Mouse (Mus musculus) embryonic facial prominence, embryonic 11.5 days (tissue): ENCODE results near the gene Ercc8. TPM values are rescaled to one million over a fixed set of nuclear protein-coding genes. Genes with fewer than 3 reads are reported as not detected.

Source experiments
- ATAC-seq: fragments of 200-750 bp; cut with Nextera tagmentation; replicated peaks from 2 replicates; pipeline ENCODE4 v1.8.0; 2017; ENCODE audit warnings: low read depth; ENCODE audit not compliant: insufficient number of reproducible peaks, low FRiP score, low TSS enrichment
- DNase-seq: peaks from one replicate; pipeline ENCODE4 v3.0.0-alpha.2; 2015; ENCODE audit warnings: low spot score
- H3K27ac ChIP-seq: fragments of 300-500 bp; sonication (generic); replicated peaks from 2 replicates; pipeline ENCODE4 v1.5.1; 2014; ENCODE audit warnings: mild to moderate bottlenecking, low read depth, low read length, control low read depth
- H3K27me3 ChIP-seq: fragments of 300-500 bp; sonication (generic); 2 replicates; pipeline ENCODE4 v1.6.1; 2014; ENCODE audit warnings: mild to moderate bottlenecking, low read length, moderate library complexity, mixed read lengths; ENCODE audit not compliant: control insufficient read depth, insufficient read depth
- H3K36me3 ChIP-seq: fragments of 300-500 bp; sonication (generic); replicated peaks from 2 replicates; pipeline ENCODE4 v1.6.1; 2014; ENCODE audit warnings: low read depth, mild to moderate bottlenecking, low read length, moderate library complexity, mixed read lengths; ENCODE audit not compliant: control insufficient read depth, insufficient read depth
- H3K4me1 ChIP-seq: fragments of 300-500 bp; sonication (generic); 2 replicates; pipeline ENCODE4 v1.6.1; 2014; ENCODE audit warnings: low read length, mixed read lengths; ENCODE audit not compliant: control insufficient read depth, insufficient read depth
- H3K4me2 ChIP-seq: fragments of 300-500 bp; sonication (generic); 2 replicates; pipeline ENCODE4 v1.6.1; 2014; ENCODE audit warnings: low read depth, mild to moderate bottlenecking, control low read depth, low read length, moderate library complexity
- H3K4me3 ChIP-seq: fragments of 300-500 bp; sonication (generic); 2 replicates; pipeline ENCODE4 v1.5.1; 2014; ENCODE audit warnings: low read depth, low read length, control low read depth
- H3K9ac ChIP-seq: fragments of 300-500 bp; sonication (generic); replicated peaks from 2 replicates; pipeline ENCODE4 v1.6.1; 2014; ENCODE audit warnings: mild to moderate bottlenecking, control low read depth, low read length
- H3K9me3 ChIP-seq: fragments of 300-500 bp; sonication (generic); replicated peaks from 2 replicates; pipeline ENCODE4 v1.6.1; 2016; ENCODE audit warnings: mild to moderate bottlenecking, low read length, inconsistent platforms, mixed read lengths; ENCODE audit not compliant: control insufficient read depth
- WGBS: fragments of 180-500 bp; shearing (Covaris S2); extraction: QIAGEN DNeasy Blood & Tissue Kit; methylation state at CpG from one replicate; pipeline ENCODE4 v1.1.7; 2014; 5-methylcytosine and 5-hydroxymethylcytosine counted together
- polyA plus RNA-seq: library from polyadenylated mRNA; unstranded; fragments of >200 nt; fragmentation: Nextera tagmentation; extraction: Ambion mirVana; gene quantifications from 2 replicates; pipeline ENCODE4 v1.2.1, GENCODE M21; 2014

Ercc8 gene
- polyA plus RNA-seq, 1 experiment from 2014 or later, result 25.7 TPM

DNA sequence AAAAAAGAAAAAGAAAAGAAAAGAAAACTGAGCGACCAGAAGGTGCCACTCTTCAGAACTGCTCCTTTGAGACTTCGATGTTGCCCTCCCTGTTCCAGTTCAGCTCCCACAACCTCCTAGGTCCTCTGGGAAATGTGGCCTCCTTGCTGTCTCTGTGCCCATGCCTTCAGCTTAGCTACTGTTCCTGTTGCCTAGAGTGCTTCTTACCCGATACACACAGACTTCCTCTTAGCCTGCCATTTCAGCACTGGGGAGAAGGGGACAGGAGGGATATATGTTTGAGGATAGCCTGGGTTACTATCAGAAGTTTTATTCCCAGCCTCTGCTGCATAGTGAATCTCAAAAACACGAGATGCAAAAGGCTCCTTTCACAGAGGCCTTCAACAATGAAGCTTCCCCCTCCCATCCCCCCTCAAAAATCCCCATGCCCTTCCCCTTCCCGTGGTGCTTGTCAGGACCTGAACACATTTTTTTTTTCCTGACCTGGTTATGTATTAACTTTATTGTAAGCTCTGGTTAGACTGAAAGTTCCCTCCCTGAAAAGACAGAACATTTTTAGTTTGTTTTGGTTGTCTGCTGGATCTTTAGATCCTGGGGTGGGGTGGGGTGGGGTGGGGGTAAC is 54.0 kb downstream of the Ercc8 start:
- H3K9ac ChIP-seq, result no peak overlapping the region
- DNase-seq (no peak), ATAC-seq (no peak)
- no peaks in the 10 kb centered on the region for H3K4me1 ChIP-seq
- H3K36me3 ChIP-seq, result no peaks in the 10 kb centered on the region
- no peak overlapping the region for H3K27ac ChIP-seq
- WGBS, result 56% methylated on average over 5 of the region's 5 CpGs
- H3K9me3 ChIP-seq, result no peaks in the 10 kb centered on the region
- H3K4me3 ChIP-seq, result no peak overlapping the region
- peaks cover 20% of the 10 kb centered on the region for H3K27me3 ChIP-seq
- H3K4me2 ChIP-seq, result no peak overlapping the region

DNA sequence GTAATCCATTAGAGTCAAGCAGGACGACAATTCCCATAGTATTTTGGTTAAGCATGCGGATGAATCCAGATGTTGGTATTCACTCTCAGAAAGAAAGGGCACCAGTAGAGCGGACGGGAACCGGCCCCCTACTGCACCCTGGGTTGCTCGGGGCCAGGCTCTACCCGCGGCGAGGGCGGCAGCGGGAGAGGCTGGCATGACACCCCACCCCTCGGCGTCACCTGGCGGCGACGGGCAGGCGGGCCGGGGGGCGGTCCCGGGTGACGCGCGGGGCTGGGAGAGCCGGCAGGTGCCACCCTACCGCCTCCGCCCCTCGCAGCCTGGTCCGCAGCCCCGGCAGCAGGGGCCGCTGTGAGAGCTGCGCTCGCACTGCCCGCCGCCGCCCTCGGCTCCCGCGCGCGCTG is 55.6 kb downstream of the Ercc8 start, which contains the start of gene Elovl7:
Gene Elovl7, plus strand, starts transcription at position 324 of the 404 bp plus-strand sequence.
- H3K36me3 ChIP-seq, result no peaks in the 10 kb centered on the region
- peaks cover 20% of the 10 kb centered on the region for H3K27me3 ChIP-seq
- H3K9me3 ChIP-seq, result no peaks in the 10 kb centered on the region
- H3K4me1 ChIP-seq, result no peaks in the 10 kb centered on the region
- H3K27ac ChIP-seq, result no peak within 1 kb of the TSS
- peak within 1 kb of the TSS; percentile 68 for H3K4me3 ChIP-seq
- ATAC-seq, result peak; percentile 87
- 0% methylated on average over 37 of the region's 40 CpGs for WGBS
- peak within 1 kb of the TSS; percentile 100 for H3K4me2 ChIP-seq
- H3K9ac ChIP-seq, result peak within 1 kb of the TSS; percentile 63
- DNase-seq, result peak; percentile 71

DNA sequence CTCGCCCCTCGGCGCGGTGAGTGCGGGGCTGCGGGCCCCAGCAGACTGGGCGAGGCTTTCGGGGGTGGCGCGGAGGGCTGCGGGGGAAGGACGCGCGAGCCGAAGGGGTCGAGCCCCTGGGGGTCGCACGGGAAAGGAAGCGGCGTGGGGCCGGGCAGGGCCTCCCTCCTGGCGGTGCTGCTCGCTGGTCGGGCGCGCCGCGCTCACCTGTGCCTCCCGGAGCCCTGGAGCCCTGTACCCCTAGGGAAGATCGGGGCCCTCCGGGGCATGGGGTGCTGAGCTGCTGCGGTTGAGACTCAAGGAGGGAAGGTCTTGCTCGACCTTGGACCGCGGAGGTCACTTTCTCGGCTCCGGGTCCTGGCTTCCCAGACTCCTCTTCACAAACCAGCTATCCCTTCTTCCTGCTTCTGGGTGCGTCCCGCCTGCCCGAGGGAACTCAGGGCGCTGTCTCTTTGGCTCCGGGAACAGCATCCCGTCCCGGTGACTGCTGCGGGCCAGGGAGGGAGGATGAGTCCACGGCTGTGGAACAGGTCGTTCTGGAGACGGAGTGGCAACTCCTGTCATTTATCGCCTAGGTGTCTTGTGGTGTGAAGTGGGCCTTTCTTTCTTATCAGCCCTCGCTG is 56.1 kb downstream of the Ercc8 start:
- DNase-seq (no peak), ATAC-seq (peak; percentile 78; the same call in 1 of the 2 replicates)
- no peak overlapping the region for H3K27ac ChIP-seq
- no peaks in the 10 kb centered on the region for H3K36me3 ChIP-seq
- peak overlapping the region; percentile 100 for H3K4me2 ChIP-seq
- H3K27me3 ChIP-seq, result peaks cover 20% of the 10 kb centered on the region
- no peaks in the 10 kb centered on the region for H3K9me3 ChIP-seq
- peak overlapping the region; percentile 63 for H3K9ac ChIP-seq
- H3K4me3 ChIP-seq, result peak overlapping the region; percentile 68
- WGBS, result under 1% methylated on average over 27 of the region's 50 CpGs
- H3K4me1 ChIP-seq, result no peaks in the 10 kb centered on the region

DNA sequence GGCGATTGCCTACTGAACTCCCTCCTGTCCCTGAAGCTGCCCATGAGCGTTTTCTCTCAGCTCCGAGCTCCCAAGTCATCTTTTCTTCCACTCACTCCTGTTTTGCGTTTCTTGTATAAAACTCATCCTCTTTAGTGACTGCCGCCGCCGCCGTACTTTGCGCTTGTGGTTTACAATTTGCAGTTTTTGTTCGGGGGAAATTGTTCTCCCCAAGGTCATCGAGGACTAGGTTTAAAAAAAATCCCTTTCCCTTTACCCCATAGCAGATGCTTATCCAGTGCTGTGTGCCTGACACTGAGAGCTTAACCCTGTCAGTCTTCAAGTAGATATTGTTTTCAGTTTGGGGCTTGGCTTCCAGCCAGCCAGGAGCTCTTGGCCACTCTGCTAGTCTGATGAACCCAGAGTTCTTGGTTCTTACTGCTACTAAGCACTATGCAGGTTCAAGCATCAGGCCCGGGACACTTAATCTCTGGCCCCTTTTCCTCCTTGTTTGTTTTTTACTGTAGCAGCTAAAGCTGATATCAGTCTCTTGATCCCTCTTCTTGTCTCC is 56.8 kb downstream of the Ercc8 start:
- DNase-seq (peak; percentile 33), ATAC-seq (no peak)
- 4% methylated on average over 12 of the region's 12 CpGs for WGBS
- Histone ChIP-seq H3K4me1 (no peaks in the 10 kb centered on the region), H3K9ac (no peak overlapping the region), H3K36me3 (no peaks in the 10 kb centered on the region), H3K4me2 (peak overlapping the region; percentile 100), H3K27me3 (peaks cover 20% of the 10 kb centered on the region), H3K27ac (no peak overlapping the region), H3K4me3 (peak overlapping the region; percentile 68), H3K9me3 (no peaks in the 10 kb centered on the region)

DNA sequence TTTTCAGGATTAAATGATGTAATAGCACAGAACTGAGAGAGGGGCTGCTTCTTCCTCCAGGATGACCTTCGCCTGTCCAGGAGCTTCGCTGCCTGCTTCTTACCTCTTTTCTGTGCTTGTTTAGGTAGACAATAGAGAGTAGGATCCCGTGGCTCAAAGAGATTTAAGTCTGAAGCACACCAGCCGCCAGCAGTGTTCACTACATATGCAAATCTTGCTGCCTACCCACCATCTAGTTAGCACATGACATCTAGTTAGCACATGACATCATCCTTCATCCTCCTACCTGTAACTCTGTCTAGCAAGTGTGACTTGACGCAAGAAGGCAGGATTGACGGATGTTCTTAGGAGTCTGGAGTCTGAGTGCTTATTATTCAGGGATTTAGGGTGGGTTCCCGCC is 61.2 kb downstream of the Ercc8 start:
- H3K4me2 ChIP-seq, result no peak overlapping the region
- WGBS, result 72% methylated on average over 7 of the region's 7 CpGs
- DNase-seq (no peak), ATAC-seq (no peak)
- no peak overlapping the region for H3K9ac ChIP-seq
- H3K9me3 ChIP-seq, result no peaks in the 10 kb centered on the region
- no peaks in the 10 kb centered on the region for H3K4me1 ChIP-seq
- H3K4me3 ChIP-seq, result no peak overlapping the region
- no peak overlapping the region for H3K27ac ChIP-seq
- peaks cover 9% of the 10 kb centered on the region for H3K27me3 ChIP-seq
- H3K36me3 ChIP-seq, result no peaks in the 10 kb centered on the region

DNA sequence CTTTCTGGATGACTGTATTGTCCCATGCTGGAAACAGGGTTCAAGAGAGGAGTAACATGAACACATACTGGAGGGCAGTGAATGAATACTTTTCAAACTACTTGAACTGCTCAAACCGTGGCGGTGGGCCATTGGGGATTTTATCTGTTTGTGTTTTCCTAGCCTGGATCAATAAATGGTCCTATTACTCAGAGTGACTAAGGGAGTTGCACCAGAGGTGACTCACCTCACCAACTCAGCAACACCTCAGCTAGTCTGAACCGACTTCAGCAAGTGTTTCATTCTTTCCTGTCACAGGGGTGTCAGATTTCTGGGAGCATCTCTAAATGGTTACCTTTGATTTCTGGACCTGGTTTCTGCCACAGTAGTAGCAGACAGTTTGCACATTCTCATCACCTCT is 70.7 kb downstream of the Ercc8 start:
- no peak overlapping the region for H3K4me3 ChIP-seq
- no peaks in the 10 kb centered on the region for H3K36me3 ChIP-seq
- no peaks in the 10 kb centered on the region for H3K27me3 ChIP-seq
- H3K4me1 ChIP-seq, result no peaks in the 10 kb centered on the region
- 67% methylated on average over 3 of the region's 3 CpGs for WGBS
- H3K9ac ChIP-seq, result no peak overlapping the region
- H3K4me2 ChIP-seq, result no peak overlapping the region
- DNase-seq, result no peak
- H3K9me3 ChIP-seq, result no peaks in the 10 kb centered on the region
- no peak for ATAC-seq
- no peak overlapping the region for H3K27ac ChIP-seq

DNA sequence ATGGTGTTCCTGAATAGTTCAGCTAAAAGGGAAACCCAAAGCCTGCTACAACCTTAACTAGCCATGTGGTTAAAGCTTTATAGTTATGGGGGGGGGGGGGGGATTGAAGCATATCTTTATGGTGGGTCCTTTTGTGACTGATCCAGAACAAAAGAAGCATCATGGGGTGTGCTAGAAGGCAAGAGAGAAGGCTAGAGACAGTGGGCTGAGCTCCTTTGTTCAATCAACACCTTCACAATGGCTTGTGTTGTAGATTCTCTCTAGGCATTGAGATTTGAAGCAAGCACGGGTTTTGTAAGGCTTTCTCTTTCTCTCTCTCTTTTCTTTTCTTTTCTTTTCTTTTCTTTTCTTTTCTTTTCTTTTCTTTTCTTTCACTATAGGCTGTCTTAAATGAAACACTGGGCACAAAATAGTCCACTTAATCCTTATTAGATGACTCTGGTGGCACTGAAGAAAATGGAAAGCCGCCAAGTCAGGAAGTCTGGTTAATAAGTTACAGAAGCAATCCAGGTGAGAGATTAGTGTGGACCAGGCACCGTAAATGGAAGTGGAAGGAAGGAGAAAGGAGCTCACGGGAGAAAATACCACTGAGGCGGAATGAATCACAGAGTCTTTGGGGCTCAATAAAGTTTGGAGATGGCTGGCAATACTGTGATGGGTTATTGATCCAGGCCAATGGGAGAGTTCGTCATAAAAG is 71.3 kb downstream of the Ercc8 start:
- H3K27ac ChIP-seq, result no peak overlapping the region
- DNase-seq (no peak), ATAC-seq (no peak)
- H3K9ac ChIP-seq, result no peak overlapping the region
- no peaks in the 10 kb centered on the region for H3K36me3 ChIP-seq
- H3K27me3 ChIP-seq, result no peaks in the 10 kb centered on the region
- WGBS, result 76% methylated on average over 6 of the region's 6 CpGs
- no peaks in the 10 kb centered on the region for H3K4me1 ChIP-seq
- no peak overlapping the region for H3K4me3 ChIP-seq
- no peaks in the 10 kb centered on the region for H3K9me3 ChIP-seq
- no peak overlapping the region for H3K4me2 ChIP-seq

DNA sequence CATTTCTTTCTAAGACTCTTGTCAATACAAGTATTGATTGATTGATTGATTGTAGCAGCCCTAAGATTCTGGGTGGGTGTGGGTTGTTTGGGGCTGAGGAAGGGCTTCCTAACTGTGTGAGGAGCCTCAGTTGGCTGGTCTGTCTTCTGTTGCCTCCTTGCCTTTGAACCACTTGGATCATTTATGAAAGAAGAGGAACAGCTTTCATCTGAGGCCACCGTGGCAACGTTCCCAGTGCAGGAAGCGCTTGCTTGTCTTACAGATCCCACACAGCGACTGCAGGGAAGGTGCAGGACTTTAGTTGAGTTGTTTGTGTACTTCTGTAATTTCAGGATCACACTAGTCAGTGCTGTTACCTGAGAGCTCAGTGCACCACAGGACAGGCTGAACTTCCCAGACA is 81.5 kb downstream of the Ercc8 start:
- H3K4me3 ChIP-seq, result no peak overlapping the region
- no peaks in the 10 kb centered on the region for H3K36me3 ChIP-seq
- WGBS, result 72% methylated on average over 4 of the region's 4 CpGs
- no peaks in the 10 kb centered on the region for H3K9me3 ChIP-seq
- H3K27me3 ChIP-seq, result no peaks in the 10 kb centered on the region
- DNase-seq (no peak), ATAC-seq (no peak)
- H3K4me1 ChIP-seq, result no peaks in the 10 kb centered on the region
- no peak overlapping the region for H3K27ac ChIP-seq
- no peak overlapping the region for H3K4me2 ChIP-seq
- no peak overlapping the region for H3K9ac ChIP-seq
